Mouse (Mus musculus): ENCODE results near the gene Krtap4-6. TPM values are rescaled to one million over a fixed set of nuclear protein-coding genes. Genes with fewer than 3 reads are reported as not detected.
A peak's percentile ranks its signal among the peaks of the same experiment; 100 is the strongest.
"Not testable (repeated sequence)": the region's sequence is repeated elsewhere in the genome, so short reads cannot be mapped to it uniquely, and the experiment has no call there.

Gene Krtap4-6
- not detected for total RNA-seq (2021)
- long read RNA-seq, experiment 1, result 0 reads
- long read RNA-seq, experiment 2, result 0 reads

DNA sequence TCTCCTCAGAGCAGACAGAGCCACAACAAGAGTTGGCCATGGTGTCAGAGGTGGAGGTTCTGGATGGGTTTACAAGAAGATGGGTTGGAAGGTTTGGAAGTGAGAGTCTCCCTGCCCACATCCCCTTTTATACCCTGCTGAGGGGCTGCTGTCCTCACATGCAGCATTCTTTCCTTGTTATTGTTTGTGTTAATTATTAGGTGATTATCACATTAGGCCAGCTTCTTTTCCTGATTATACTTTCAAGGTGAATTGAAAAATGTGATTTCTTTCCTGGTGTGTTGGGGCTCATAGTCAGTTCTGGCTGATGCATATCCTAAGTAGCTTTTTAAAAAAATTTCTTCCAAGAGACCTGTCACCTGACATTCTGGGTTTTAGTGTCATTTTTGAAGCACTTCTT, at the start of gene Krtap4-6:
Gene Krtap4-6, minus strand, starts transcription at position 101 of the 400 bp plus-strand sequence.
- no peak for DNase-seq (ENCODE audit: low spot score in 2 of 2)
- Histone ChIP-seq H3K4me3 (no peak within 1 kb of the TSS), H3K27ac (no peak within 1 kb of the TSS)
- TF ChIP-seq CTCF (conservative IDR thresholded peaks at IDR 0.05), result no peak

DNA sequence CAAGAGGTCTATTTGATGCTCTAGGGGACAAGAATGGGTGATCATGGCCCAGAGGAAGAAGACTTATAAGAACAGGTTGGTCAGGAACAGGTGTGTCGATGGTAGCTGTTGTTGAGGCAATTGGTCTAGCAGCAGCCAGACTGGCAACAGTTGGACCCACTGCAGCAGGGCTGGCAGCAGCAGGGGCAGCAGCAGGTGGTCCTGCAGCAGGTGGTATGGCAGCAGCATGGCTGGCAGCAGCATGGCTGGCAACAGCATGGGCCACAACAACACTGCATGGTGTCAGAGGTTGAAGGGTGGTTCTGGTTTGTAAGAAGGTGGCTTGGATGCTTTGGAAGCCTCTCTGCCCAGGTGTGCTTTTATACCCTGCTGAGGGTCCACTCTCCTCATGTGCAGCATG, 24.7 kb upstream of the Krtap4-6 start, which contains the start of gene Gm14190:
Gene Gm14190, minus strand, starts transcription at position 278 of the 400 bp plus-strand sequence.
- TF ChIP-seq CTCF (conservative IDR thresholded peaks at IDR 0.05), result no peak
- H3K4me3 ChIP-seq, result no peak within 1 kb of the TSS
- no peak within 1 kb of the TSS for H3K27ac ChIP-seq
- DNase-seq (ENCODE audit: low spot score in 2 of 2), result no peak

DNA sequence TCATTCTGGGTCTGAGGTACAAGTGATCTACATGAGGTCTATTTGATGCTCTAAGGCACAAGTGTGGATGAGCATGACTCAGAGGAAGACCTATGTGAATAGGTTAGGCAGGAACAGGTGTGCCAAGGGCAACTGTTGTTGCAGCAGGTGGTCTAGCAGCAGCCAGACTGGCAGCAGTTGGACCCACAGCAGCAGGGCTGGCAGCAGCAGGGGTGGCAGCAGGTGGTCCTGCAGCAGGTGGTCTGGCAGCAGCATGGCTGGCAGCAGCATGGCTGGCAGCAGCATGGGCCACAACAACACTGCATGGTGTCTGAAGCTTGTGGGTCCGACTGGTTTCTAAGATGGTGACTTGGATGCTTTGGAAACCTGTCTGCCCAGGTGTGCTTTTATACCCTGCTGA, 19.5 kb upstream of the Krtap4-6 start:
- H3K27ac ChIP-seq; H3K4me3 ChIP-seq; DNase-seq (ENCODE audit: low spot score in 2 of 2): not testable (repeated sequence)

DNA sequence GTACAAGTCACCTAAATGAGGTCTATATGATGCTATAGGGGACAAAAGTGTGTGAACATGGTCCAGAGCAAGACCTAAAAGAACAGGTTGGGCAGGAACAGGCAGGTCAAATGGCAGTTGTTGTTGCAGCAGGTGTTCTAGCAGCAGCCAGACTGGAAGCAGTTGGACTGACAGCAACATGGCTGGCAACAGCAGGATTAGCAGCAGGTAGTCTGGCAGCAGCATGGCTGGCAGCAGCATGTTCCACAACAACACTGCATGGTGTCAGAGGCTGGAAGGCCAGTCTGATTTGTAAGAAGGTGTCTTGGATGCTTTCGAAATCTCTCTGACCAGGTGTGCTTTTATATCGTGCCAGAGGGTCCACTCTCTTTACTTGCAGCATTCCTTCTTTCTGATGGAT, 17.7 kb upstream of the Krtap4-6 start:
- H3K27ac ChIP-seq, result no peak overlapping the region
- no peak overlapping the region for H3K4me3 ChIP-seq
- no peak for DNase-seq (ENCODE audit: low spot score in 2 of 2)
- no peak for TF ChIP-seq CTCF (conservative IDR thresholded peaks at IDR 0.05)

DNA sequence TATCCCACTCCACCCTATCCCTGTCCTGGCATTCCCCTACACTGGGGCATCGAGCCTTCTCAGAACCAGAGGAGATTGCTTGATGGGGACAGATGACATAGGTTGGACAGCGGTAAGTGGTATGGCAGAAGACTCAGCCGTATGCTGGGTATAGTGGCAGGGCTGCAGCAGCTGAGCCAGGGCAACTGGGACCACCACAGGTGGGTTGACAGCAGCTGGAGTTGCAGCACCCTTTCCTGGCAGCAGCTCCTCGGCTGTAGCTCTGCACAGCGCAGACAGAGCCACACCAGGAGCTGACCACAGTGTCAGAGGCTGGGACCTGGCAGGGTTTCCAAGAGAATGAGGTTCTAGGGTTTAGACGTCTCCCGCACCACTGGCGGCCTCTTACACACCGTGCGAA, 3.0 kb downstream of the Krtap4-6 start:
- no peak for TF ChIP-seq CTCF (conservative IDR thresholded peaks at IDR 0.05)

DNA sequence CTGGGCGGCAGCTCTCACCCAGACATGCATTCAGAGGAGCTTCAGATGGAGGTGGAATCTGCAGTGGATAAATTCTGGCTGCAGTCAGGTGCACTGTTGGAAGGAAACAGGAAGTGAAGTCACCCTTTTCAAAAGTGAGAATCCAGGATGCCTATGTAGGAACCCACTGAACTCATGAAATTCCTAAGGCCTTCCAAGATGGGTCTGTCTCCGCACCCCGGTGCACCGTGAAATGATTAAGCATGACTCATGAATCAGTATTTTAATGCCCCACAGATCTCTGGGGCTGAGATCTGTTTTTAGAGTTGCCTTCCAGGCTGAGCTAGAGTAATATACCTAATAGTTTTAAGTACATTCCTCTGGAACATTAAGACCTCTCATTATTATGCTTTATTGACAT, 6.5 kb downstream of the Krtap4-6 start:
- Histone ChIP-seq H3K4me3 (no peak overlapping the region), H3K27ac (no peak overlapping the region)
- DNase-seq (ENCODE audit: low spot score in 2 of 2), result no peak
- TF ChIP-seq CTCF (conservative IDR thresholded peaks at IDR 0.05), result no peak

More for the DNA sequence above, 3.0 kb downstream of the Krtap4-6 start:
- H3K27ac ChIP-seq, result no peak overlapping the region
- H3K4me3 ChIP-seq, result no peak overlapping the region
- no peak for DNase-seq (ENCODE audit: low spot score in 2 of 2)

DNA sequence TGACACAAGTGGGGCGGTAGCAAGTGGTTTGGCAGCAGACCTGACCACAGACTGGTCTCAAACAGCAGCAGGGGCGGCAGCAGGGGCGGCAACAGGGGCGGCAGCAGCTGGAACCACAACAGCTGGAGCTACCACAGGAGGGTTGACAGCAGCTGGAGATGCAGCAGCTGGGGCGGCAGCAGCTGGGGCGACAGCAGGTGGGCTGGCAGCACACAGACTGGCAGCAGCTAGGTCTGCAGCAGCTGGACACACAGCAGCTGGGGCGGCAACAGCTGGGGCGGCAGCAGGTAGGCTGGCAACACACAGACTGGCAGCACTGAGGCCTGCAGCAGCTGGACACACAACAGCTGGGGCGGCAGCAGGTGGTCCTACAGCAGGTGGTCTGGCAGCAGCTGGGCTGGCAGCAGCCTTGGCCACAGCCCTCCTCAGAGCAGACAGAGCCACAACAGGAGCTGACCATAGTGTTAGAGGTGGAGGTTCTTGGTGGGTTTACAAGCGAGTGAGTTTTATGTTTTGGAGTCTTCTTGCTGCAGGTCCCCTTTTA, 7.2 kb downstream of the Krtap4-6 start, which contains the start of gene Gm11563:
Gene Gm11563, minus strand, starts transcription at position 494 of the 544 bp plus-strand sequence.
- H3K27ac ChIP-seq; DNase-seq (ENCODE audit: low spot score in 2 of 2); H3K4me3 ChIP-seq: not testable (repeated sequence)

DNA sequence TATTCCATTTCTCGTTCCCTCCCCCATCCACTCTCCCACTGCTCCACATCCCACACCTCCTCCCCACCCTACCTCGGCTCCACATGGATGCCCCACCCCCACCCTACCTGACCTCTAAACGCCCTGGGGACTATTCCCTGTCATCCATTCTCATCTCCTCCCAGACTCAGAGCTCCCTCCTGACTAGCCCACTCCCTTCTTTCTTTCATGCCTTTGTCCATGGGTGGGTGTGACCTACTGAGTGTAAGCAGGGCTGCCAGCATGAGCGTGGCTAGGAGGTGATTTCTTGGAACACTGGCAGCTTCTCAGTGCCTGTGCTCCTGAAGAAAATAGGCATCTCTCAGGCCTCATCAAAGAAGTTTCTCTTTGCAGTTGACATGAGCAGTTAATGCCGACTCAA, 8.7 kb downstream of the Krtap4-6 start:
- H3K4me3 ChIP-seq, result no peak overlapping the region
- no peak overlapping the region for H3K27ac ChIP-seq
- DNase-seq (ENCODE audit: low spot score in 2 of 2), result no peak
- TF ChIP-seq CTCF (conservative IDR thresholded peaks at IDR 0.05), result no peak

DNA sequence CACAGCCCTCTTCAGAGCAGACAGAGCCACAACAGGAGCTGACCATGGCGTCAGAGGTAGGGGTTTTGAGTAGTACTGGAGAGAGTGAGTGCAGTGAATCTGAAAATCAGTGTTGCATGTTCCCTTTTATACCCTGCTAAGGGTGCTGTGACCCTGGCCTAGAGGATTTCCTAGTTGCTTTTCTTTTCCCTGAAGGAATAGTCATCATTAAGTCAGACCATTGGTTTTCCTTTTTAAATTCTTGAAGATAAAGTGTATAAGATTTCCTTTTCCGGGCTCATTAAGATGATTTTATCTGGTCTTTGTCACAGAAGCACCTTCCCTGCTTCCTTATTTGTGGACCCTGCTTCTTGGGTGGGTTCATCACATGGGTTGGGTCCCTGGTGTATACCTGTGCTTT, 15.6 kb downstream of the Krtap4-6 start, which contains the start of gene Gm11555:
Gene Gm11555, minus strand, starts transcription at position 101 of the 400 bp plus-strand sequence.
- no peak for TF ChIP-seq CTCF (conservative IDR thresholded peaks at IDR 0.05)
- no peak within 1 kb of the TSS for H3K27ac ChIP-seq
- DNase-seq (ENCODE audit: low spot score in 2 of 2), result no peak
- no peak within 1 kb of the TSS for H3K4me3 ChIP-seq

DNA sequence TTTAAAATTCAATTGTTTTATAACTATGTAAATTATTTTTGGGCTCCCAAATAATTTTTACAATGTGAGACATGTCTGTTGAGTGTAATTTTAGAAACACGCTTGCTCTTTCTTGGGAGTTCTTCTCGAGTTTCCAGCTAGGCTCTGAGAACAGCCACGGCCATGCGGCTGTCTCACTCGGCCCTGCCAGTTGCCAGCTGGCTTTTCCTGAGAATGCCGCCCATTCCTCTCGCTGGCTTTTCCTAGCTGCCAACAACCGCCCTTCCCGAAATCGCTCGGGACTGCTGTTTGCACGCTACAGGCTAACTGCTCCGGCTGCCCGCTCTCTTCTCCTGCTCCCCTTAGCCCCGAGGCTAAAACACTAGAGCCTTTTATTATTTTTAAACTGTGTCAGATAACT, 19.3 kb downstream of the Krtap4-6 start:
- peak in 1 of 2 experiments; percentile 13 for DNase-seq (ENCODE audit: low spot score in 2 of 2)
- Histone ChIP-seq H3K4me3 (no peak overlapping the region), H3K27ac (no peak overlapping the region)
- TF ChIP-seq CTCF (conservative IDR thresholded peaks at IDR 0.05), result no peak

DNA sequence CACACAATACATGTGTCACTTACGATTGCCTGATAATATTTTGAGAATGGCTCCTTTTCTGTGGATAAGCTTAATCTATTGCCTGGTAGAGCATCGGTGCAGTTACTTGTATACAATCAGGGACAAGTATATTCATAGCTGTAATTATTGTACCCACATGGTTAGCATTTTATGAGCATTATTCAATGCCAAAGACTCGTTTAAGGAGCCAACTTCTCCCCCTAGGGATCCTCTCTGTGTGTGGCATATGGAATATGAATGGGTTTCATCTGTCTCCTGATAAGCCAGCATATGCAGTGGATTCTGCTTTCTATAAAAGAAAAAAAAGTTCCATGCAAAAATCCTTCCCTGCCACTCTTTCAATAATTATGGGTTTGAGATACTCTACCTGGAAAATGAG, 21.4 kb downstream of the Krtap4-6 start:
- 0 out of 2 replicates have a peak, but pooled peaks have one; percentile 22 for TF ChIP-seq CTCF (conservative IDR thresholded peaks at IDR 0.05)
- H3K27ac ChIP-seq, result no peak overlapping the region
- H3K4me3 ChIP-seq, result no peak overlapping the region
- DNase-seq (ENCODE audit: low spot score in 2 of 2), result peak in 1 of 2 experiments; percentile 32

DNA sequence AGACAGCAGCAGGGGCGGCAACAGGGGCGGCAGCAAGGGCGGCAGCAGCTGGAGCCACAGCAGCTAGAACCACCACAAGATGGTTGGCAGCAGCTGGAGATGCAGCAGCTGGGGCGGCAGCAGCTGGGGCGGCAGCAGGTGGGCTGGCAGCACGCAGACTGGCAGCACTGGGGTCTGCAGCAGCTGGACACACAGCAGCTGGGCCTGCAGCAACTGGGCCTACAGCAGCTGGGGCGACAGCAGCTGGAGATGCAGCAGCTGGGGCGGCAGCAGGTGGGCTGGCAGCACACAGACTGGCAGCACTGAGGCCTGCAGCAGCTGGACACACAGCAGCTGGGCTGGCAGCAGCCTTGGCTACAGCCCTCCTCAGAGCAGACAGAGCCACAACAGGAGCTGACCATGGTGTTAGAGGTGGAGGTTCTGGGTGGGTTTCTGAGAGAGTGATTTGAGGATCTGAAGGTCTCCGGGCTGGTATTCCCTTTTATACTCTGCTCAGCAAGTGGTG, 22.1 kb downstream of the Krtap4-6 start, which contains the start of gene Krtap4-7:
Gene Krtap4-7, minus strand, starts transcription at position 455 of the 505 bp plus-strand sequence.
- H3K4me3 ChIP-seq; DNase-seq (ENCODE audit: low spot score in 2 of 2); H3K27ac ChIP-seq: not testable (repeated sequence)

DNA sequence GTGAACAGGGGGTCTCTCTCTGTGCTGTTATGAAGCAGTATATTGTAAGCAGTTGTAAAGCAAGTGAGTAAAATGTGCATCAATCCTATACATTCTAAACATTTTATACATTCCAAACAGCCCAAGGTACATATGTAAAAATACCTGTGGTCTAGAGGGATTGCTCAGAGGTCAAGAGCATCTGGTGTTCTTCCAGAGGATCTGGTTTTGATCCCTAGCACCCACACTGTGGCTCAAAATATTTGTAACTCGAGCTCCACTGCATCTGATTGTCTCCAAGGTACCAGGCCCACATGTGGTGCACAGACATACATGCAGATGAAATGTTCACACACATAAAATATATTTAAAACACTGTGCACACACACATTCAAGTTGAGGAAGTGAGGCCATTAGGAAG, 24.8 kb downstream of the Krtap4-6 start:
- Histone ChIP-seq H3K4me3 (no peak overlapping the region), H3K27ac (no peak overlapping the region)
- no peak for TF ChIP-seq CTCF (conservative IDR thresholded peaks at IDR 0.05)
- no peak for DNase-seq (ENCODE audit: low spot score in 2 of 2)

DNA sequence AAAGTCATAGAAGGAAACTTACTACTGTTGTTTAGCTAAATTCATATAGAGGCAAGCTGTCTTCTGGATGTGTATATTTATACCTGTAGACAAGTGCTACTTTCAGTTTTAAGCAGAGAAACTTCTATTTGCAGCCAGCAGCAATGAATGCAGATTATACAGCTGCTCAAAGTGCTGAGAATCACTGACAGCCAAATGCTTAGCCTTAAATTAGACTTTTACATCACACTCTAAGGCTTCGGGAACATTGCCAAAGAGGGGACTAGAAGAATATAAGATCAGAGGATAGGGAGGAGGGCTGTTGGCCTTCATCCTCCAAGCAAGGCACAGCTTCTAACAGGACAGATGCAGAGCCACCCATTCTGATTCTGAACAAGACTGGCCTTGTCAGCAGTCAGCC, 28.7 kb downstream of the Krtap4-6 start:
- no peak overlapping the region for H3K4me3 ChIP-seq
- no peak for TF ChIP-seq CTCF (conservative IDR thresholded peaks at IDR 0.05)
- H3K27ac ChIP-seq, result no peak overlapping the region
- DNase-seq (ENCODE audit: low spot score in 2 of 2), result no peak
